Comparison of ENCODE assay signal across 1 mouse cellular context in genomic region chr16:43925001-43925558, GRCm38 (mm10).
A peak's percentile ranks its signal among the peaks of the same experiment; 100 is the strongest.
TF ChIP-seq lines count a peak whose summit lies in the region.

No protein-coding gene starts in this region.

TF ChIP-seq in MEL, 35 proteins besides CTCF, POLR2A, EP300 and RAD21:
- TF ChIP-seq GATA1 (IDR thresholded peaks at IDR 0.05; ENCODE audit: low read depth, low read length) (peak; percentile 27; the same call in 1 of the 2 replicates), POLR2AphosphoS5 (IDR thresholded peaks at IDR 0.05; ENCODE audit: borderline replicate concordance, low read depth, low read length) (no peak)
